ENCODE assay signal across 8 mouse cellular contexts in the genomic region with DNA sequence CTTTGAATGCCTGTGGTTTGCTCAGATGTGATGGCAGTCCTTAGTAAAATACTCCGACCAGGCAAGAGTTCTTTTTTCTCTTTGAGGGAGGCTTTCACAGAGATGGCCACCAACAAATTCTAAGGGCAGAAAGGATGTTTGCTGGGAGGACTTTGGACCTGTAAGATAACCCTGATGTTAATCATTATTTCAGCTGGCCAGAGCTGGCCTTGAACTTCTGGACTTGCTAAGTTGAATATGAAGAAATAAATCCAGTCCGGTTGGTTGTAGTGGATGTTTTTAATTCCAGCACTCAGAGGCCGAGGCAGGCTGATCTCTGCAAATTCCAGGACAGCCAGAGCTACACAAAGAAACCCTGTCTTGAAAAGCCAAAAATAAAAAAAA.
DNase-seq lines count a peak whose midpoint lies in the region; ATAC-seq and TF ChIP-seq lines count a peak whose summit lies in the region.

No protein-coding gene starts in this region.

- peak overlapping the region; percentile 67; the same call in 1 of the 2 replicates for H3K27ac ChIP-seq in hindbrain, embryonic 11.5 days (ENCODE audit: low read depth, low read length)
- no peak overlapping the region for H3K27ac ChIP-seq in hindbrain, embryonic 13.5 days
- H3K27ac ChIP-seq in embryonic facial prominence, embryonic 14.5 days (replicated peaks; ENCODE audit: low read depth, low read length) = peak overlapping the region; percentile 61
- H3K27ac ChIP-seq in kidney, embryonic 14.5 days (ENCODE audit: low read depth, low read length) = peak overlapping the region; percentile 68
- H3K27ac ChIP-seq in liver, postnatal 0 days (ENCODE audit: low read depth) = peak overlapping the region; percentile 94

- 72% methylated on average over 3 of the region's 3 CpGs for WGBS in hindbrain, embryonic 11.5 days
- WGBS in hindbrain, embryonic 13.5 days = 68% methylated on average over 3 of the region's 3 CpGs
- WGBS in embryonic facial prominence, embryonic 14.5 days = 65% methylated on average over 3 of the region's 3 CpGs
- WGBS in kidney, embryonic 14.5 days = 52% methylated on average over 3 of the region's 3 CpGs
- whole genome bisulfite sequencing in liver, postnatal 0 days (ENCODE audit: insufficient replicate concordance) = 41% methylated on average over 3 of the region's 3 CpGs

- H3K4me3 ChIP-seq in hindbrain, embryonic 11.5 days (ENCODE audit: low read depth, low read length) = no peak overlapping the region
- H3K4me3 ChIP-seq in hindbrain, embryonic 13.5 days = no peak overlapping the region
- no peak overlapping the region for H3K4me3 ChIP-seq in embryonic facial prominence, embryonic 14.5 days (ENCODE audit: low read depth, low read length)
- H3K4me3 ChIP-seq in kidney, embryonic 14.5 days (ENCODE audit: low read length) = no peak overlapping the region
- H3K4me3 ChIP-seq in liver, postnatal 0 days (ENCODE audit: low read depth, low read length) = 0 out of 2 replicates have a peak overlapping the region, but pooled peaks have one; percentile 23

- no peak for DNase-seq in hindbrain, embryonic 11.5 days (ENCODE audit: low spot score)
- DNase-seq in embryonic facial prominence, embryonic 14.5 days (ENCODE audit: low spot score) = no peak
- no peak for DNase-seq in liver, postnatal 0 days
- DNase-seq in gastrocnemius, postnatal 25 days = no peak
- no peak for DNase-seq in left cerebral cortex, postnatal 36 days (ENCODE audit: low spot score in 2 of 2)
- DNase-seq in thymus, postnatal 14 days = no peak

- H3K4me1 ChIP-seq in hindbrain, embryonic 11.5 days (replicated peaks; ENCODE audit: control insufficient read depth, insufficient read depth, low read length) = no peaks in the 10 kb centered on the region; the same call in 1 of the 2 replicates
- H3K4me1 ChIP-seq in hindbrain, embryonic 13.5 days (replicated peaks) = peaks cover 12% of the 10 kb centered on the region
- peaks cover 18% of the 10 kb centered on the region for H3K4me1 ChIP-seq in embryonic facial prominence, embryonic 14.5 days (ENCODE audit: control insufficient read depth, insufficient read depth, low read length)
- peaks cover 46% of the 10 kb centered on the region for H3K4me1 ChIP-seq in kidney, embryonic 14.5 days (ENCODE audit: control insufficient read depth, insufficient read depth, low read length)
- H3K4me1 ChIP-seq in liver, postnatal 0 days (ENCODE audit: insufficient read depth) = peaks cover 25% of the 10 kb centered on the region

- ATAC-seq in hindbrain, embryonic 11.5 days (ENCODE audit: low FRiP score) = no peak
- ATAC-seq in hindbrain, embryonic 13.5 days (ENCODE audit: low FRiP score) = no peak
- ATAC-seq in embryonic facial prominence, embryonic 14.5 days (ENCODE audit: low read depth) = no peak
- no peak for ATAC-seq in kidney, embryonic 14.5 days (ENCODE audit: low FRiP score, low TSS enrichment)
- peak; percentile 31 for ATAC-seq in liver, postnatal 0 days

- no peaks in the 10 kb centered on the region for H3K36me3 ChIP-seq in hindbrain, embryonic 11.5 days (ENCODE audit: control insufficient read depth, insufficient read depth, low read length)
- no peaks in the 10 kb centered on the region for H3K36me3 ChIP-seq in hindbrain, embryonic 13.5 days
- H3K36me3 ChIP-seq in embryonic facial prominence, embryonic 14.5 days (ENCODE audit: control insufficient read depth, insufficient read depth, low read length) = no peaks in the 10 kb centered on the region
- H3K36me3 ChIP-seq in kidney, embryonic 14.5 days (ENCODE audit: control insufficient read depth, insufficient read depth, low read length) = no peaks in the 10 kb centered on the region
- no peaks in the 10 kb centered on the region for H3K36me3 ChIP-seq in liver, postnatal 0 days (replicated peaks; ENCODE audit: insufficient read depth, low read length)

- no peak for TF ChIP-seq CTCF in liver, postnatal 0 days (IDR thresholded peaks at IDR 0.05; ENCODE audit: low read depth)

- H3K4me2 ChIP-seq in hindbrain, embryonic 11.5 days (replicated peaks; ENCODE audit: low read depth, low read length) = no peak overlapping the region
- no peak overlapping the region for H3K4me2 ChIP-seq in hindbrain, embryonic 13.5 days
- H3K4me2 ChIP-seq in embryonic facial prominence, embryonic 14.5 days (ENCODE audit: low read depth, low read length) = no peak overlapping the region
- no peak overlapping the region for H3K4me2 ChIP-seq in kidney, embryonic 14.5 days (replicated peaks; ENCODE audit: low read depth, low read length)
- H3K4me2 ChIP-seq in liver, postnatal 0 days (ENCODE audit: low read depth, low read length) = peak overlapping the region; percentile 69

- no peak overlapping the region; the same call in 1 of the 2 replicates for H3K9ac ChIP-seq in hindbrain, embryonic 11.5 days (ENCODE audit: low read depth, low read length)
- H3K9ac ChIP-seq in hindbrain, embryonic 13.5 days = no peak overlapping the region
- H3K9ac ChIP-seq in embryonic facial prominence, embryonic 14.5 days (ENCODE audit: low read depth, low read length) = no peak overlapping the region
- no peak overlapping the region; the same call in 1 of the 2 replicates for H3K9ac ChIP-seq in kidney, embryonic 14.5 days (ENCODE audit: low read depth, low read length)
- H3K9ac ChIP-seq in liver, postnatal 0 days (replicated peaks) = peak overlapping the region; percentile 42; the same call in 1 of the 2 replicates

- H3K27me3 ChIP-seq in hindbrain, embryonic 11.5 days (ENCODE audit: control insufficient read depth, insufficient read depth, low read length) = no peaks in the 10 kb centered on the region
- H3K27me3 ChIP-seq in hindbrain, embryonic 13.5 days = no peaks in the 10 kb centered on the region
- no peaks in the 10 kb centered on the region for H3K27me3 ChIP-seq in embryonic facial prominence, embryonic 14.5 days (replicated peaks; ENCODE audit: control insufficient read depth, insufficient read depth, low read length)
- H3K27me3 ChIP-seq in kidney, embryonic 14.5 days (ENCODE audit: control insufficient read depth, insufficient read depth, low read length) = no peaks in the 10 kb centered on the region
- no peaks in the 10 kb centered on the region for H3K27me3 ChIP-seq in liver, postnatal 0 days (ENCODE audit: insufficient read depth, low read length)

- intact Hi-C loops in left cerebral cortex, postnatal 36 days (cut with DNase I) = no loop called here

- TF ChIP-seq EP300 in liver, postnatal 0 days (IDR thresholded peaks at IDR 0.05; ENCODE audit: low read depth) = no peak

- no peaks in the 10 kb centered on the region for H3K9me3 ChIP-seq in hindbrain, embryonic 11.5 days (ENCODE audit: control insufficient read depth, low read length)
- no peaks in the 10 kb centered on the region for H3K9me3 ChIP-seq in hindbrain, embryonic 13.5 days
- no peaks in the 10 kb centered on the region for H3K9me3 ChIP-seq in embryonic facial prominence, embryonic 14.5 days (ENCODE audit: control insufficient read depth, low read length)
- no peaks in the 10 kb centered on the region for H3K9me3 ChIP-seq in kidney, embryonic 14.5 days (ENCODE audit: control insufficient read depth, low read length)
- no peaks in the 10 kb centered on the region for H3K9me3 ChIP-seq in liver, postnatal 0 days (ENCODE audit: low read length)
